25 mouse cellular contexts compared by ENCODE assay signal in the genomic region with DNA sequence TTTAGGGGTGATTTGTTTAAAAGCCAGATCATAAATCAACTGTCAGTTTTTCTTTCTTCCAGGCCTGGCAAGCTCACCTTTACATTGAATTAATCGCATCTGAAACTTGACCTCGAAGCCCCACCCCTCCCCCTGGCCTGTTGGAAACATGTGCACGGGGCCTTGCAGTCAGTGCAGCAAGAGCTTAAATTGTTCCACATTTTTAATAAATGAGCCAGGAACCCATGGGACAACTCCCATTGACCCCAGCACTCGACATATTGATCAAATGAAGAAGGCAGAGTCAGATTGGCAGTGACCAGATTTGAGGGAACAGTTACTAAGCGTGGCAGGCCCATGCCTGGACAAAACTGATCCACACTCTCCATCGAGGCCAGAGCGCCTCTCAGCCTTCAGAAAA.
A peak's percentile ranks its signal among the peaks of the same experiment; 100 is the strongest.
DNase-seq lines count a peak whose midpoint lies in the region; ATAC-seq lines count a peak whose summit lies in the region.
"Had no signal": no experiment of that assay in that cellular context is flagged by ENCODE, and none has a peak within 500 bp of the region (broad histone marks: within the 10 kb centered on the region; RNA-seq: fewer than 3 reads in every experiment).

No protein-coding gene starts in this region.

- H3K36me3 ChIP-seq in hindbrain, embryonic 10.5 days = no peaks in the 10 kb centered on the region
- H3K36me3 ChIP-seq in hindbrain, embryonic 14.5 days (replicated peaks; ENCODE audit: control insufficient read depth, insufficient read depth) = no peaks in the 10 kb centered on the region
- H3K36me3 ChIP-seq in limb, embryonic 13.5 days = no peaks in the 10 kb centered on the region
- H3K36me3 ChIP-seq: embryonic facial prominence, embryonic 15.5 days; heart, embryonic 10.5 days; heart, embryonic 15.5 days; intestine, embryonic 15.5 days; liver, embryonic 13.5 days; midbrain, embryonic 15.5 days; neural tube, embryonic 12.5 days had no signal

- no peak overlapping the region for H3K4me3 ChIP-seq in hindbrain, embryonic 10.5 days
- no peak overlapping the region for H3K4me3 ChIP-seq in hindbrain, embryonic 14.5 days (replicated peaks; ENCODE audit: low read length)
- H3K4me3 ChIP-seq in limb, embryonic 13.5 days = no peak overlapping the region
- H3K4me3 ChIP-seq: embryonic facial prominence, embryonic 15.5 days; forebrain, embryonic 13.5 days; heart, embryonic 10.5 days; heart, embryonic 15.5 days; intestine, embryonic 15.5 days; liver, embryonic 13.5 days; midbrain, embryonic 15.5 days; neural tube, embryonic 12.5 days had no signal

- H3K27ac ChIP-seq in hindbrain, embryonic 10.5 days = no peak overlapping the region
- H3K27ac ChIP-seq in hindbrain, embryonic 14.5 days = no peak overlapping the region
- peak overlapping the region; percentile 65; the same call in 1 of the 2 replicates for H3K27ac ChIP-seq in limb, embryonic 13.5 days
- H3K27ac ChIP-seq: embryonic facial prominence, embryonic 15.5 days; forebrain, embryonic 13.5 days; heart, embryonic 10.5 days; heart, embryonic 15.5 days; intestine, embryonic 15.5 days; liver, embryonic 13.5 days; macrophage; midbrain, embryonic 15.5 days; neural tube, embryonic 12.5 days had no signal

- no peak for ATAC-seq in hindbrain, embryonic 14.5 days (ENCODE audit: low FRiP score)
- ATAC-seq in limb, embryonic 13.5 days (ENCODE audit: low FRiP score, low read depth) = no peak
- no peak for ATAC-seq in erythroblast, adult 5-6 weeks (replicated peaks; ENCODE audit: low FRiP score, poor library complexity, severe bottlenecking)
- ATAC-seq: CD4-positive, CD25-positive, alpha-beta regulatory T cell, adult 4 months; forebrain, embryonic 13.5 days; intestine, embryonic 15.5 days; lung, postnatal 0 days; midbrain, embryonic 15.5 days had no signal

- WGBS in hindbrain, embryonic 10.5 days = 67% methylated on average over 7 of the region's 7 CpGs
- 61% methylated on average over 7 of the region's 7 CpGs for WGBS in hindbrain, embryonic 14.5 days
- WGBS in limb, embryonic 13.5 days = 22% methylated on average over 7 of the region's 7 CpGs

- no peaks in the 10 kb centered on the region for H3K27me3 ChIP-seq in hindbrain, embryonic 10.5 days (ENCODE audit: insufficient read depth, poor library complexity, severe bottlenecking)
- H3K27me3 ChIP-seq in hindbrain, embryonic 14.5 days (ENCODE audit: control insufficient read depth, insufficient read depth, low read length) = no peaks in the 10 kb centered on the region
- H3K27me3 ChIP-seq in limb, embryonic 13.5 days = no peaks in the 10 kb centered on the region
- H3K27me3 ChIP-seq: embryonic facial prominence, embryonic 15.5 days; forebrain, embryonic 13.5 days; intestine, embryonic 15.5 days; liver, embryonic 13.5 days; midbrain, embryonic 15.5 days; neural tube, embryonic 12.5 days had no signal

- peak; percentile 18 for DNase-seq in hindbrain, embryonic 10.5 days (ENCODE audit: low spot score)
- no peak for DNase-seq in hindbrain, embryonic 14.5 days (ENCODE audit: low spot score)
- peak; percentile 37 for DNase-seq in embryo, embryonic 11.5 days (ENCODE audit: low read depth, low spot score)
- DNase-seq in forelimb bud, embryonic 11.5 days (ENCODE audit: low read depth, low spot score) = peak; percentile 81
- DNase-seq in lung, postnatal 14 days = no peak
- no peak for DNase-seq in cerebellum, postnatal 25 days
- DNase-seq: cerebellum, adult 9-10 months; gastrocnemius, postnatal 14 days; kidney, adult 2 months; kidney, postnatal 36 days; liver, embryonic 13.5 days; lung, adult 18-20 months; right cerebral cortex, postnatal 14 days had no signal

- H3K4me2 ChIP-seq in hindbrain, embryonic 14.5 days (replicated peaks) = no peak overlapping the region
- H3K4me2 ChIP-seq in limb, embryonic 13.5 days (replicated peaks) = no peak overlapping the region
- H3K4me2 ChIP-seq: embryonic facial prominence, embryonic 15.5 days; forebrain, embryonic 13.5 days; heart, embryonic 15.5 days; intestine, embryonic 15.5 days; liver, embryonic 13.5 days; midbrain, embryonic 15.5 days; neural tube, embryonic 12.5 days had no signal

- peaks cover 14% of the 10 kb centered on the region; the same call in 1 of the 2 replicates for H3K4me1 ChIP-seq in hindbrain, embryonic 10.5 days (replicated peaks)
- no peaks in the 10 kb centered on the region for H3K4me1 ChIP-seq in hindbrain, embryonic 14.5 days (replicated peaks; ENCODE audit: control insufficient read depth, insufficient read depth, low read length)
- peaks cover 31% of the 10 kb centered on the region for H3K4me1 ChIP-seq in limb, embryonic 13.5 days
- H3K4me1 ChIP-seq: forebrain, embryonic 13.5 days; intestine, embryonic 15.5 days; liver, embryonic 13.5 days; midbrain, embryonic 15.5 days; neural tube, embryonic 12.5 days had no signal

- H3K9ac ChIP-seq in hindbrain, embryonic 14.5 days = no peak overlapping the region
- H3K9ac ChIP-seq in limb, embryonic 13.5 days = no peak overlapping the region
- H3K9ac ChIP-seq: embryonic facial prominence, embryonic 15.5 days; forebrain, embryonic 13.5 days; heart, embryonic 15.5 days; intestine, embryonic 15.5 days; liver, embryonic 13.5 days; midbrain, embryonic 15.5 days; neural tube, embryonic 12.5 days had no signal

- no peaks in the 10 kb centered on the region for H3K9me3 ChIP-seq in hindbrain, embryonic 10.5 days
- H3K9me3 ChIP-seq in hindbrain, embryonic 14.5 days (ENCODE audit: control insufficient read depth, low read length) = no peaks in the 10 kb centered on the region
- H3K9me3 ChIP-seq in limb, embryonic 13.5 days = no peaks in the 10 kb centered on the region
- H3K9me3 ChIP-seq: embryonic facial prominence, embryonic 15.5 days; forebrain, embryonic 13.5 days; heart, embryonic 10.5 days; heart, embryonic 15.5 days; intestine, embryonic 15.5 days; liver, embryonic 13.5 days; midbrain, embryonic 15.5 days; neural tube, embryonic 12.5 days had no signal

Comparison
In these comparisons a context has a peak if more than half of its experiments do, and no peak if none do; other contexts are left out.
1. DNase-seq: peak in hindbrain, embryonic 10.5 days (single experiment), embryo, embryonic 11.5 days (single experiment) and forelimb bud, embryonic 11.5 days (single experiment); none in hindbrain, embryonic 14.5 days (single experiment), lung, postnatal 14 days (single experiment) and cerebellum, postnatal 25 days (0 of 2).